Mouse (Mus musculus) limb, embryonic 14.5 days (tissue): ENCODE measurements around the gene Fut7. TPM values are rescaled to one million over a fixed set of nuclear protein-coding genes. Genes with fewer than 3 reads are reported as not detected.
A peak's percentile ranks its signal among the peaks of the same experiment; 100 is the strongest.

ENCODE experiments used
- ATAC-seq: fragments of 200-750 bp; cut with Nextera tagmentation; 2 replicates; pipeline ENCODE4 v1.8.0; 2017; ENCODE audit warnings: low read depth, moderate number of reproducible peaks, moderate TSS enrichment; ENCODE audit not compliant: low FRiP score
- DNase-seq: peaks from one replicate; pipeline ENCODE4 v3.0.0-alpha.2; 2015; ENCODE audit warnings: low spot score
- H3K27ac ChIP-seq: fragments of 300-500 bp; sonication (generic); replicated peaks from 2 replicates; pipeline ENCODE4 v1.5.1; 2014; ENCODE audit warnings: low read depth, mild to moderate bottlenecking, low read length, moderate library complexity, mixed read lengths
- H3K27me3 ChIP-seq: fragments of 300-500 bp; sonication (generic); 2 replicates; pipeline ENCODE4 v1.6.1; 2014; ENCODE audit warnings: low read length, mixed read lengths; ENCODE audit not compliant: control insufficient read depth, insufficient read depth
- H3K36me3 ChIP-seq: fragments of 300-500 bp; sonication (generic); 2 replicates; pipeline ENCODE4 v1.6.1; 2014; ENCODE audit warnings: mild to moderate bottlenecking, low read length, moderate library complexity, mixed read lengths; ENCODE audit not compliant: control insufficient read depth, insufficient read depth
- H3K4me1 ChIP-seq: fragments of 300-500 bp; sonication (generic); 2 replicates; pipeline ENCODE4 v1.6.1; 2014; ENCODE audit warnings: antibody characterized with exemption, low read length, mixed read lengths; ENCODE audit not compliant: control insufficient read depth, insufficient read depth
- H3K4me2 ChIP-seq: fragments of 300-500 bp; sonication (generic); replicated peaks from 2 replicates; pipeline ENCODE4 v1.6.1; 2014; ENCODE audit warnings: low read depth, mild to moderate bottlenecking, low read length, moderate library complexity; ENCODE audit not compliant: severe bottlenecking
- H3K4me3 ChIP-seq: fragments of 300-500 bp; sonication (generic); replicated peaks from 2 replicates; pipeline ENCODE4 v1.5.1; 2014; ENCODE audit warnings: low read length
- H3K9ac ChIP-seq: fragments of 300-500 bp; sonication (generic); 2 replicates; pipeline ENCODE4 v1.6.1; 2014; ENCODE audit warnings: mild to moderate bottlenecking, low read depth, low read length, moderate library complexity; ENCODE audit not compliant: severe bottlenecking
- H3K9me3 ChIP-seq: fragments of 300-500 bp; sonication (generic); 2 replicates; pipeline ENCODE4 v1.6.1; 2016; ENCODE audit warnings: low read length; ENCODE audit not compliant: control insufficient read depth
- POLR2A ChIP-seq: fragments of 200-500 bp; IDR thresholded peaks from 2 replicates; pipeline ENCODE4 v1.8.0; 2012; ENCODE audit warnings: inconsistent platforms, mild to moderate bottlenecking, moderate library complexity, borderline replicate concordance; ENCODE audit not compliant: insufficient read depth, insufficient read length; ENCODE audit errors: extremely low read depth
- WGBS: fragments of 180-500 bp; shearing (Covaris S2); extraction: QIAGEN DNeasy Blood & Tissue Kit; methylation state at CpG from one replicate; pipeline ENCODE4 v1.1.7; 2014; 5-methylcytosine and 5-hydroxymethylcytosine counted together
- polyA plus RNA-seq, 2 experiments: library from polyadenylated mRNA; depleted of rRNA in 1 of 2; stranded (reverse) in 1 of 2; unstranded in 1 of 2; fragments of >200 nt; fragmentation: Nextera tagmentation in 1 of 2; extraction: Ambion mirVana in 1 of 2; gene quantifications; 2 replicates each; pipeline versions ENCODE4 v1.2.1 to v1.2.3; 2012 to 2014

The Fut7 gene
- polyA plus RNA-seq, 2 experiments: 0.11 TPM; not detected in 1

GRCm38 (mm10) chr2:25460551-25461309, 37.7 kb downstream of the Fut7 start, which contains the start of gene Paxx:
Gene Paxx (minus strand): TSS chr2:25461094.
- TF ChIP-seq POLR2A: no peak
- Histone ChIP-seq H3K4me1 (peaks cover 15% of the 10 kb centered on the region), H3K27ac (peak within 1 kb of the TSS; percentile 79), H3K9me3 (no peaks in the 10 kb centered on the region), H3K4me2 (peak within 1 kb of the TSS; percentile 86), H3K9ac (peak within 1 kb of the TSS; percentile 73), H3K27me3 (no peaks in the 10 kb centered on the region), H3K4me3 (peak within 1 kb of the TSS; percentile 75), H3K36me3 (0 out of 2 replicates have a peak, but pooled peaks cover 7% of the 10 kb centered on the region)
- DNase-seq: peak; percentile 97
- ATAC-seq: peak; percentile 94
- WGBS: under 1% methylated on average over 48 of the region's 48 CpGs

GRCm38 (mm10) chr2:25461407-25461806, 38.3 kb downstream of the Fut7 start:
- H3K36me3 ChIP-seq: 0 out of 2 replicates have a peak, but pooled peaks cover 7% of the 10 kb centered on the region
- H3K4me2 ChIP-seq: peak overlapping the region; percentile 86
- peak overlapping the region; percentile 73 for H3K9ac ChIP-seq
- H3K9me3 ChIP-seq: no peaks in the 10 kb centered on the region
- DNase-seq: no peak
- no peak for ATAC-seq
- H3K27me3 ChIP-seq: no peaks in the 10 kb centered on the region
- 23% methylated on average over 3 of the region's 3 CpGs for WGBS
- peak overlapping the region; percentile 79 for H3K27ac ChIP-seq
- H3K4me3 ChIP-seq: peak overlapping the region; percentile 75
- peaks cover 17% of the 10 kb centered on the region for H3K4me1 ChIP-seq
- no peak for TF ChIP-seq POLR2A

- Histone ChIP-seq H3K4me3 (no peak overlapping the region), H3K9me3 (no peaks in the 10 kb centered on the region), H3K27me3 (no peaks in the 10 kb centered on the region), H3K9ac (no peak overlapping the region), H3K36me3 (no peaks in the 10 kb centered on the region), H3K4me1 (peaks cover 17% of the 10 kb centered on the region), H3K4me2 (no peak overlapping the region), H3K27ac (no peak overlapping the region)
- no peak for DNase-seq
- WGBS: 89% methylated on average over 3 of the region's 3 CpGs
- no peak for ATAC-seq
- no peak for TF ChIP-seq POLR2A
Measured at GRCm38 (mm10) chr2:25463630-25464029, 40.6 kb downstream of the Fut7 start.

GRCm38 (mm10) chr2:25465256-25465655, 42.2 kb downstream of the Fut7 start:
- Histone ChIP-seq H3K36me3 (no peaks in the 10 kb centered on the region), H3K9ac (no peak overlapping the region), H3K4me3 (no peak overlapping the region), H3K27me3 (no peaks in the 10 kb centered on the region), H3K9me3 (no peaks in the 10 kb centered on the region), H3K27ac (no peak overlapping the region), H3K4me1 (peaks cover 12% of the 10 kb centered on the region; the same call in 1 of the 2 replicates), H3K4me2 (no peak overlapping the region)
- no peak for TF ChIP-seq POLR2A
- DNase-seq: no peak
- 90% methylated on average over 2 of the region's 2 CpGs for WGBS
- ATAC-seq: no peak

- H3K27me3 ChIP-seq: no peaks in the 10 kb centered on the region
- no peak overlapping the region for H3K9ac ChIP-seq
- ATAC-seq (no peak), DNase-seq (no peak)
- no peaks in the 10 kb centered on the region for H3K9me3 ChIP-seq
- peaks cover 12% of the 10 kb centered on the region; the same call in 1 of the 2 replicates for H3K4me1 ChIP-seq
- H3K4me2 ChIP-seq: no peak overlapping the region
- TF ChIP-seq POLR2A: no peak
- no peaks in the 10 kb centered on the region for H3K36me3 ChIP-seq
- H3K27ac ChIP-seq: no peak overlapping the region
- no peak overlapping the region for H3K4me3 ChIP-seq
- WGBS: 41% methylated on average over 10 of the region's 10 CpGs
Measured at GRCm38 (mm10) chr2:25465816-25466635, 43.0 kb downstream of the Fut7 start.
